Mouse (Mus musculus) thymus, adult 18-20 months (tissue): Measurements from ENCODE around the gene Syne1.

ENCODE experiments used
- DNase-seq, 2 experiments: peaks; one replicate each; pipeline ENCODE4 v3.0.0; 2022; ENCODE audit warnings: mixed read lengths in 2 of 2

Syne1 gene

GRCm38 (mm10) chr10:5551382-5551781 is at the start of gene Syne1:
TSS of gene Syne1 (minus strand) at chr10:5551482.
- DNase-seq, result no peak

DNA sequence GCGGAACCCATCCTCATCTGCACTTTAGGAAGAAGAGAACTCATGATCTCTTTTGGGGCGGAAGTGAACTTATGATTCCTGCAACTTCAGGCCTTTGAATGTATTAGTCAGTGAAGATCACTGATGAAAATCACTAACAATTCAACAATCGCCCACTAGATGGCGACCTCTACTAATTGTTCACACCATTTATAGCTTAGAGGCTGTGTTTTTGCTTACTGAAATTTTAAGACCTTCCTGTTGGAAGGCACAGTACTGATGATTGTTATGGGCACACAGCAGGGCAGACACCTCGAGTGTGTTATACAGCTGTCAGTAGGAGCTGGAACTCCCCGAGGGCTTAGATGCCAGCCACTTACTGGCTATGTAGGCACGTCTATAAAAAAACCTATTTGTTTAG is 48.8 kb upstream of the Syne1 start:
- DNase-seq, result no peak

DNA sequence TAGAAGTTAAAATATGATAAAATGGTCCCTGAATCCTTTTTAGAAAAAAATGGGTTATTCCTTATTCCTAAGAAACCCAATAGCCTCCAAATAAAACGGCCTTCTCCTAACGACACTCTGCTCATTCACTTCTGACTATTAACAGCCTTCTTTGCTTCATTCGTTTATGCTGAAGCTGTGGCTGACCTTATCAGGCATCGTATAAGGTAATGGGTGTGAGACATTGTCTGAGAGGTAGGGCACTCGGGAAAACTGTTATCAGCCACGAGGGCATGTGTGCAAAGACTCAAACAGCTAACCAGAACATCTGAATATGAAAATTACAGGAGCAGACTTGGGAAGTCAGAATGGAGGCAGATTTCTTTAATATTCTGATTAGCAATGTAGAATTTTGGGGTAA is 45.3 kb upstream of the Syne1 start:
- no peak for DNase-seq

DNA sequence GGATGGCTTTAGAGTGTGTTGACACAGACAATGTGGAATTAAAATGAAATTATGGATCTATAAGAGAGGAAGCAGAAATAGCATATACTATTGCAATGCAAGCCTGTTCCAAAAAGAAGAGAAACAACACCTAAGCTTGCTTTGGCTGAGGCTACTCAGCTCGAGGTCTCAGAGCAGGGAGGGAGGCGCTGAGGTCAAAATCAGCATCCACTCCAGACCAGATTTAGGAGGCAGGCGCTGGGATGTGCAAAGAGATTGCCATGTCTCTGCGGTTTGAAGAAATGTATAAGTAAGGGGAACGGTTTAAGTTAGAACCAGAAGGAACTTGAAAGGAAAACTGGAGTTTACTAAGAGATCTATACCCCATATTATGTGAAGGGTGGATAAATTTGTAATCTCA is 43.2 kb upstream of the Syne1 start:
- DNase-seq, result no peak

GRCm38 (mm10) chr10:5593464-5593863 is 42.2 kb upstream of the Syne1 start, which contains the start of gene Myct1:
TSS of gene Myct1 (plus strand) at chr10:5593775.
- DNase-seq, result no peak

DNA sequence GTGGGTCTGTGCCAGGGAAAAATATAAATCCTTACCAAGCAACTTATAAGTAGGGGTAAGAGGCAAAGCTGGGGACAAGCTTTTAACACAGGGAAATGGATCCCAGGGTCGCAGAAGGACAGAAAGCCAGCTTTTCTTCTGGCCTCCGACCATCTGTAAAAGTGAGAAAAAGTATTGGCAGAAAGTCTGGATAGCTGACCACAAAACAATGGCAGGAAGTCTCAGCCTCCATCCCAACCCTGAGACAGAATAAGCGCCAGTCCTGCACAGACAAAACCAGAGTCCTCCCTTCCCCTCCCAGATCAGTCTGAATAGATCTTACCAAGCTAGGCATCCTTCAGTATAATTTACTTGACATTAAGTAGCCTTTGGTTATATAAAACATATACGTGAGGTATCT is 40.7 kb upstream of the Syne1 start:
- no peak for DNase-seq

- DNase-seq, result no peak
Observed at GRCm38 (mm10) chr10:5591061-5591460, 39.8 kb upstream of the Syne1 start.

DNA sequence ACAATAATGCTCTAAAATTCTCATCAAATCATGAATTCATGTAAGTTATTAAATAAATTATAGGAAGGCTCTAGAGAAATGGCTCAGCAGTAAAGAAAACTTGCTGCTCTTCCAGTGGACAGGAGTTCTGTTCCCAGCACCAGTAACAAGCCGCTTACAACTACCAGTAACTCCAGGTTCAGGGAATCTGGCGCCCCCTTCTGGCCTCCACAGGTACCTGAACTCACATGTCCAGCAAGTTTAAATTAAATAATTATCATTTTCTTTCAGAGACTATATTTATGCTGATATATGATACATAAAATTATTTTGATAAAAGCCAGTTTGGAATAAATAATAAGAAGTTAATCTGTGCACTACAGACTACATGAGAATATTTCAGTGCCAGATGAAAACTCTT is 22.0 kb upstream of the Syne1 start:
- no peak for DNase-seq

DNA sequence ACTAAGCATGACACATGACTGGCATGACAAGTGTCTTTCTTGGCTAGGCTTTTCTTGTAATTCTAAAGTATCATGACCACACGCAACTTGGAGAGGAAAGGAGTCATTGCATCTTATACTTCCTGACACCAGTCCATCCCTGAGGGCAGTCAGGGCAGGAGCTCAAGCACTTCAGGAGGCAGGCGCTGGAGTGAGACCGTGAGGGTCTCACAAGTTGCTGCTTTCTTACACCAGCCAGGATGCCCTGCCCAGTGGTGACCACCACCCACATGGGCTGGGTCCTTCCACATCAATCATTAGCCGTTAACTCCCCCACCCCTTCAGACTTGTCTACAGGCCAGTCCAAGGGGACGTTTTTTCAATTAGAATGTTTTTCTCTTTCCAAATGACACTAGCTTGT is 20.1 kb upstream of the Syne1 start:
- no peak for DNase-seq

GRCm38 (mm10) chr10:5570059-5570458 is 18.8 kb upstream of the Syne1 start:
- no peak for DNase-seq

GRCm38 (mm10) chr10:5568991-5569390 is 17.7 kb upstream of the Syne1 start:
- no peak for DNase-seq

DNA sequence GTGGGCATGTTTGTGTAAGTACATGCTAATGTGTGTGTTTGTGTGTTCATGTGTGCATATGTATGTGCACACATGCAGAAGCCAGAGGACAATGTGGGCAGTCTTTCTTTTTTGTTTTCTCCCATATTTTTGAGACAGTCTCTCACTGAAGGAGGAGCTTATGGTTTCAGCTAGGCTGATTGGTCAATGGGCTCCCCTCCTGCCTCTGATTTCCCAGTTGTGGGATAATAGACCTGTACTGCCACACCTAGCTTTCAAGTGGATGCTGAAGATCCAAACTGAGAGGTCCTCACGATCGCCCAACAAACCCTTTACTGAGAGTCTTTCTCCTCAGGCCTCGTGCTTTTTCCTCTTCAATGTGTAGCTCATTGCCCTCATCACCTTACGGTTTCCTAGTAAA is 10.4 kb upstream of the Syne1 start:
- DNase-seq, result no peak

DNA sequence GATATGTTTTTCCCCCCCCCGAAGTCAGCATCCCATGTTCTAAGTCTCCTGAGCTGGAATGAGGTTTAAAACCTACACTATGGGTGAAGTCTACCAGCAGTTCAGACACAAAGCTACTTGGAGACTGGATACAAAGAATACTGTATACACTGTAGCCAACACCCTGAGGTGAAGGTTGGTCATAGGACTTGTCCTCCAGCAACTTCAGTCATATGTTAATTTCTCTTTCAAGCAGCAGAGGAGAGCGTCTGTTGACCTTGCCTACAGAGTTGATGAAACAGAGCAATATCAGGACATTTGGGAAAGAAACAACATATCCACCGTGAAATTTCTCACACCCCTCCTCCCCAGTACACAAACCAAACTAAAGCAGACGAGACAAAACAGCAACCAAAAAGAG is 9.2 kb upstream of the Syne1 start:
- DNase-seq, result no peak

DNA sequence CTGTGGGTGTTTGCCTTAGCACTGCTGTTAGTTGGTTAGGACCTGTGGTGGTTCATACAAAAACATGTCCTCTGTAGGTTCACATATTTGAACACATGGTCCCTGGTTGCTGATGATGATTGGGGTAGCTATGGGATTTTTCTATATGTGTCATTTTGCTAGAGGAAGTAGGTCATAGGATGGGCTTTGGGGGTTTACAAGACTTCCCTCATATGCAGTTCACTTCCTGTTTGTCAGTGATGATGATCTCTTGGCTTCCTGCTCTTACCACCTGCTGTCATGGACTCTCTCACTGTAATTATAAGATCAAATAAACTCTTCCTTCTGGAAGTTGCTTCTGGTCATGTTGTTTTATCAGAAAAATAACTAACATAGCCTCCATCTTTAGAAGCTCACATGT is 7.5 kb upstream of the Syne1 start:
- DNase-seq, result no peak

- no peak for DNase-seq
Observed at GRCm38 (mm10) chr10:5554941-5555340, 3.7 kb upstream of the Syne1 start.

DNA sequence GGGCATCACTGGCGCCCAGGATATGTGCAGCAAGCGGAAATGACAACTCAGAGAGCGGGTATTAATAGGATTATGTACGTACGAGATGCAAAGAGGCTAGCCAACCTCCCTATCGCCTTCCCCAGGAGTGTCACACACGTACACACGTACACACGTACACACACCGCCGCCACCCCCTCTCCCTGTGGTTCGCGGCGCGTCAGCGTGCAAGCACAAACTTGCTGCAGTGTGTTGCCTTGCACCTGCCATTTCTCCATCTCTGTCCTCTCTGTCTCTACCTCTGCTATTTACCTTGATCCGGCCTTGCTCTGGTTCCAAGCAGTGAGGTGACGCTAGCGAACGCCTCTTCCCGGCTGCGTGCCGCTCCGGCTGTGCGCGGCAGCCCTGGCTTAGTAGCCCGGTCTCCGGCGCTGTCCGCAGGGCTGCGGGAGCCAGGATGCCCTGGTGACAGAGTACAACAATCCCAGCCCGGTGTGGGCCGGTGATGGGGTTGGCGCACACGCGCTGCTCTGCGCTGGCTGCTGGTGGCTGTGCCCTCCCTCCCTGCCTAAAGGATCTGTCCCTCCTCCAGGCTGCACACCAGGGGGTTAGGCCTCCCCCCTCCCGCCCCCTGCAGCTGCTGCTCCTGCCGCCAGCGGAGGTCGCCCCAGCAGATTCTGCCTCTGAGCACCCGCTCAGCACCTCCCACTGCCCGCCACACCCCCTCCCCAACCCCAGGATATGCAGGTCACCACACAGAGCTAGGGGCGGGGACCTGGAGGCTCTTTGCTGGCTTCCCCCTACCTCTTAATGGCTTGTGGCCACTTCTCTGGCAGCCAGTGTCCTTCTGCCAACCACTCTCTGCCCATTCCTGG is 887 bp downstream of the Syne1 start:
- peak; percentile 17 to 31 for DNase-seq

- DNase-seq, result no peak
Observed at GRCm38 (mm10) chr10:5549871-5550167, 1.5 kb downstream of the Syne1 start.

DNA sequence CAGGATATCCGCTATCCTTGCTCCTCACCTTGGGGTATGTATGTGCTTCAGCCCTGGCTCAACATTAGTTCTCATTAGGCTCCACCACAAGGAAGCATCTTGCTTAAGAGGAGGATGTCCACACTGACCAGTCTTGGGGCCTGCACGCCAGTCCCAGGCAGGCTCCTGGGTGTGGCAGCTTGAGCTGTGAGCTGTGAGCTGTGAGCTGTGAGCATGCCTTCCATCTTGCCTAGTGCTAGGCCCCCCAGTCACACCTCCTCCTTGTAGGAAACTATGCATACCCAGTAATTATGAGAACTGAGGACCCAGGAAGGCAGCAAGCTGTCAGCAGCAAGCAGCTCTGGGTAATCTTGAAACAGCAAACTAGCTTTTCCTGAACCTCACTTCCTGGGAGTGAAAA is 2.6 kb downstream of the Syne1 start:
- DNase-seq, result no peak

DNA sequence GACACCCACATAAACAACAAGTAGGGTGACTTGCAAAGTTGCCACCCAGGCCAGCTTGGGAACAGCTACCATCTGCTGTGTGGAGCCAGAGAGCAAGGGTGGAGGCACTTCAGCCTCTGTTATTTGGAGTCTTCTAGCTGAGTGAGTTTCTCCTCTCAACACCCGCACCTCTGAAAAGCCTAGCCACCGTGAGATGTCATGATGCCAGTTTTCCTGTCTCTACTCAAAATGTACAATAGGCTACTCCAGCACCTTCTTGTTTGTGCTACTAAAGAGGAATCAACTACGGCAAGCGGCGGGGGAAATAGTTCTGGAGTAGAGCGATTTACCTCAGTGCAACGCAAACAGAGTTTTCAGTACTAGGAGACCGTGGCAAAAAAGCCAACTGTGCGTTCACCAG is 3.5 kb downstream of the Syne1 start:
- DNase-seq, result no peak

DNA sequence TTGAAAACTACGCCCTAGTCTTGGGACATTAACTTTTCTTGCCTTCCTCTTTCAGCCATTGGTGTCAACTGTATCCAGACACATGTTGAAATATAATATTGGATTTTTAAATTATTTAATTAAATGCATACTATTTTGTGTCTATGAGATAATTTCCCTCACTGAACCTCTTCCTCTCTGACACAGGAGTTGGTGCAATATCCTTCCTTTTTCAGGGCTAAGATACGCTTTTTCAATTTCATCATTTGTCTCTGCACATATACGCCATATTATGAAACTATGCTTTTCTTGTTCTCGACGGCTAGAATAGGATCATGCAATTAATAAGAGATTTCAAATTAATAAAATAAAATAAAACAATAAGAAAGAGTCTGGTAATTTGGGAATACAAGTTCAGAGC is 4.9 kb downstream of the Syne1 start:
- no peak for DNase-seq

- no peak for DNase-seq
Observed at GRCm38 (mm10) chr10:5528284-5528683, 23.0 kb downstream of the Syne1 start.

GRCm38 (mm10) chr10:5527634-5528033 is 23.6 kb downstream of the Syne1 start:
- no peak for DNase-seq

- DNase-seq, result no peak
Observed at GRCm38 (mm10) chr10:5522904-5523303, 28.4 kb downstream of the Syne1 start.

DNA sequence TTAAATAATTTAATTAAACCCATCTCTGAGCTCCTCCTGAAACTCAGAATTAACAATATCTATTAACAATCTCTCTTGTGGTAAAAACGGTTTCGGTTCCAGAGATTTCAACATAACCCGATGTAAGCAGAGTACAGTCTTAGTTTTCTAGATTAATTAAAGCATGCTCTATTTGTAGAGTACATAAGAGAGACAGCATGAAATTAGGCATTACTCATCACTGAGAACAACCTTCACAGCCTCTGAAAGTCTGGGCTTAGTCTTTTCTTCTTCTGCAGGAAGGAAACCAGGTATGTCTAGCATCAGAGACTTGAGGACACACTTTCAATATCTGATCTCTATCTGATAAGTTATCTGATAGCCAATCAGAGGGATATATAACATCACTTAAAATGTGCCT is 29.0 kb downstream of the Syne1 start:
- DNase-seq, result no peak

GRCm38 (mm10) chr10:5520695-5521094 is 30.6 kb downstream of the Syne1 start:
- DNase-seq, result no peak
